Mouse (Mus musculus): ENCODE results near the gene Ebf4. TPM values are rescaled to one million over a fixed set of nuclear protein-coding genes. Genes with fewer than 3 reads are reported as not detected.

Gene Ebf4
- total and polyA plus RNA-seq, 2 experiments from 2014 or later: 6.7 to 17.2 TPM

DNA sequence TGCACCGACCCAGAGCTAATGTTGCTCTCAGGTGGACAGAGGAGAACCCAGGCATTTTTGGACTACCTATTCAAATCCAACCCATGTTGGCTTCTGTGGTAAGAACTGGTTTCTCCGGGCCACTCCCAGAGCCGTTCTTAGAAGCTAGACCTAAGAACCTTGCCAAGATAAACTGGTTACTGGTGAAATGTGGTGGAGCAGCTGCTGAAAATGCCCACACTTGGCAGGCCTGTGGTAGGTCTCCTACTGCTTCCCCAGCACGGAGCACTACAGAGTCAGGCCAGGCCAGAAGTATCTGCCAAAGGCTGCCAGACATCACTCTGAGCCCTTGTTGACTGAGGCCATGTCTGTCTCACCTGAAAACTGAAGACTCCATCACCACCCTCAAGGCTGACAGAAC lies 80.0 kb downstream of the Ebf4 start:
- no peak overlapping the region for H3K4me2 ChIP-seq (ENCODE audit: low read depth, low read length, poor library complexity, severe bottlenecking)
- no peaks in the 10 kb centered on the region for H3K4me1 ChIP-seq (ENCODE audit: insufficient read depth, low read length)
- H3K4me3 ChIP-seq (ENCODE audit: low read depth, low read length): no peak overlapping the region
- no peaks in the 10 kb centered on the region for H3K27me3 ChIP-seq (ENCODE audit: insufficient read depth, low read length)
- H3K36me3 ChIP-seq (ENCODE audit: insufficient read depth, low read length): no peaks in the 10 kb centered on the region
- ATAC-seq (ENCODE audit: low FRiP score) (no peak), DNase-seq (ENCODE audit: low spot score) (no peak)
- 78% methylated on average over 4 of the region's 4 CpGs for WGBS
- TF ChIP-seq CTCF (IDR thresholded peaks at IDR 0.05): no peak
- H3K9ac ChIP-seq (replicated peaks; ENCODE audit: low read length, poor library complexity, severe bottlenecking): no peak overlapping the region
- H3K27ac ChIP-seq (ENCODE audit: low read depth, low read length): no peak overlapping the region
- H3K9me3 ChIP-seq (ENCODE audit: low read length): no peaks in the 10 kb centered on the region

DNA sequence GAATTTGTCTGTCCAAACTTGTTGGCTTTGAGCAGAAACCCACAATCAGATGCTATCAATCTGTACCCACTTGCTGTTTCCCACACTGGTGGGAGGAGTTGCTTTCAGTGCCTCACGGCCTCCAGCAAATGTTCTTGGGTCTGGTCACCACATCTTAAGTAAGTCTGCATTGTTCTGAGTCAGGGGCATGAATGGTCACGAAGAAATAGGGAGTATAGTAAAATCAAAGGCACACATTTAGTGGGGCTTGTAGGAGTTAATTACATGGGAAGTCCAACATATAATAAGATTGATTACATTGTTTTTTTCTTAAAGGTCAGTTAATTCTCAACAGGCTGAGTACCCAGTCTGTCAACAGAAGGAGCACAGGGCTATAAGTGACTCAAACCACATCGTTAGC lies 88.2 kb downstream of the Ebf4 start:
- H3K4me2 ChIP-seq (ENCODE audit: low read depth, low read length, poor library complexity, severe bottlenecking): no peak overlapping the region
- no peak for ATAC-seq (ENCODE audit: low FRiP score)
- H3K27me3 ChIP-seq (ENCODE audit: insufficient read depth, low read length): no peaks in the 10 kb centered on the region
- H3K36me3 ChIP-seq (ENCODE audit: insufficient read depth, low read length): no peaks in the 10 kb centered on the region
- no peaks in the 10 kb centered on the region for H3K9me3 ChIP-seq (ENCODE audit: low read length)
- DNase-seq (ENCODE audit: low spot score): no peak
- 51% methylated on average over 3 of the region's 3 CpGs for WGBS
- no peak overlapping the region for H3K4me3 ChIP-seq (ENCODE audit: low read depth, low read length)
- no peaks in the 10 kb centered on the region for H3K4me1 ChIP-seq (ENCODE audit: insufficient read depth, low read length)
- H3K27ac ChIP-seq (ENCODE audit: low read depth, low read length): no peak overlapping the region
- TF ChIP-seq CTCF (IDR thresholded peaks at IDR 0.05): no peak
- no peak overlapping the region for H3K9ac ChIP-seq (replicated peaks; ENCODE audit: low read length, poor library complexity, severe bottlenecking)

GRCm38 (mm10) chr2:130383895-130384294 lies 88.9 kb downstream of the Ebf4 start:
- no peak for ATAC-seq (ENCODE audit: low FRiP score)
- H3K9me3 ChIP-seq (ENCODE audit: low read length): no peaks in the 10 kb centered on the region
- no peaks in the 10 kb centered on the region for H3K27me3 ChIP-seq (ENCODE audit: insufficient read depth, low read length)
- H3K4me2 ChIP-seq (ENCODE audit: low read depth, low read length, poor library complexity, severe bottlenecking): no peak overlapping the region
- WGBS: 51% methylated on average over 6 of the region's 6 CpGs
- DNase-seq (ENCODE audit: low spot score): peak; percentile 5
- H3K27ac ChIP-seq (ENCODE audit: low read depth, low read length): no peak overlapping the region
- TF ChIP-seq CTCF (IDR thresholded peaks at IDR 0.05): no peak
- no peaks in the 10 kb centered on the region for H3K36me3 ChIP-seq (ENCODE audit: insufficient read depth, low read length)
- no peak overlapping the region for H3K9ac ChIP-seq (replicated peaks; ENCODE audit: low read length, poor library complexity, severe bottlenecking)
- no peak overlapping the region for H3K4me3 ChIP-seq (ENCODE audit: low read depth, low read length)
- no peaks in the 10 kb centered on the region for H3K4me1 ChIP-seq (ENCODE audit: insufficient read depth, low read length)

GRCm38 (mm10) chr2:130386212-130386611 lies 91.2 kb downstream of the Ebf4 start:
- Histone ChIP-seq H3K4me3 (ENCODE audit: low read depth, low read length) (no peak overlapping the region), H3K36me3 (ENCODE audit: insufficient read depth, low read length) (no peaks in the 10 kb centered on the region), H3K9me3 (ENCODE audit: low read length) (no peaks in the 10 kb centered on the region), H3K27ac (ENCODE audit: low read depth, low read length) (no peak overlapping the region), H3K4me2 (ENCODE audit: low read depth, low read length, poor library complexity, severe bottlenecking) (no peak overlapping the region), H3K27me3 (ENCODE audit: insufficient read depth, low read length) (no peaks in the 10 kb centered on the region), H3K4me1 (ENCODE audit: insufficient read depth, low read length) (no peaks in the 10 kb centered on the region), H3K9ac (replicated peaks; ENCODE audit: low read length, poor library complexity, severe bottlenecking) (no peak overlapping the region)
- no peak for TF ChIP-seq CTCF (IDR thresholded peaks at IDR 0.05)
- WGBS: 61% methylated on average over 1 of the region's 1 CpGs
- DNase-seq (ENCODE audit: low spot score) (no peak), ATAC-seq (ENCODE audit: low FRiP score) (no peak)

- Histone ChIP-seq H3K9me3 (ENCODE audit: low read length) (no peaks in the 10 kb centered on the region), H3K27me3 (ENCODE audit: insufficient read depth, low read length) (no peaks in the 10 kb centered on the region), H3K27ac (ENCODE audit: low read depth, low read length) (no peak overlapping the region), H3K4me3 (ENCODE audit: low read depth, low read length) (no peak overlapping the region), H3K4me2 (ENCODE audit: low read depth, low read length, poor library complexity, severe bottlenecking) (no peak overlapping the region), H3K36me3 (ENCODE audit: insufficient read depth, low read length) (peaks cover 12% of the 10 kb centered on the region; the same call in 1 of the 2 replicates), H3K4me1 (ENCODE audit: insufficient read depth, low read length) (no peaks in the 10 kb centered on the region), H3K9ac (replicated peaks; ENCODE audit: low read length, poor library complexity, severe bottlenecking) (no peak overlapping the region)
- DNase-seq (ENCODE audit: low spot score): peak; percentile 5
- ATAC-seq (ENCODE audit: low FRiP score): no peak
- peak; percentile 54 for TF ChIP-seq CTCF (IDR thresholded peaks at IDR 0.05)
- WGBS: 87% methylated on average over 2 of the region's 2 CpGs
These were observed 93.8 kb downstream of the Ebf4 start for GRCm38 (mm10) chr2:130388796-130389195.

DNA sequence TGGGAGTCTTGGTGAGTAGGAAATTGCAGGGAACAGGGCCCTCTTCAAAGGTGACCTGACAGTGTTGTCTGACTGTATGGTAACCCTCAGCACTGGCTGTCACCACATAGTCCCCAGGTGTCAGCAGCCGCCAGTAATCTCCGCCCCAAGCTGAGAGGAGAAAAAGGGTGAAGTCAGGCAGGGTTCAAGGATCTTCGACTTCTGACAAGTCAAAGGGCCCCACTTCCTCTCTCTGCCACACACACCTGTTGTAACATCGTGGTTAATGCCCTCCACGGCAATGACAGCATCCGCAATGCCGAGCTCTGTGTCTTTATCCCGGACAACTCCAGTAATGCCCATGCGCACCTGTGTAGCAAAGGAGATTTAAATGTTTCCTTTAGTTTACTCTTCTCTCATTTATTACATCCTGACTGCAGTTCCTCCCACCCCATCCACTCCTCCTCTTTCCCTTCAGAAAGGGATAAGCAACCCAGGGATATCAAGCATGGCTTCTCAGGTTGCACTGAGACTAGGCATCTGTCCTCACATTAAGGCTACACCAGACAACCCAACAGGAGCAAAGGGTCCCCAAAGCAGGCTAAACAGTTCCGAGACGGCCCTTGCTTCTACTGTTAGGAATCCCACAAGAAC lies 96.1 kb downstream of the Ebf4 start:
- no peak for DNase-seq (ENCODE audit: low spot score)
- Histone ChIP-seq H3K9ac (replicated peaks; ENCODE audit: low read length, poor library complexity, severe bottlenecking) (no peak overlapping the region), H3K4me2 (ENCODE audit: low read depth, low read length, poor library complexity, severe bottlenecking) (no peak overlapping the region), H3K27me3 (ENCODE audit: insufficient read depth, low read length) (no peaks in the 10 kb centered on the region; the same call in 1 of the 2 replicates), H3K9me3 (ENCODE audit: low read length) (no peaks in the 10 kb centered on the region), H3K36me3 (ENCODE audit: insufficient read depth, low read length) (peaks cover 12% of the 10 kb centered on the region; the same call in 1 of the 2 replicates), H3K27ac (ENCODE audit: low read depth, low read length) (no peak overlapping the region), H3K4me1 (ENCODE audit: insufficient read depth, low read length) (no peaks in the 10 kb centered on the region), H3K4me3 (ENCODE audit: low read depth, low read length) (no peak overlapping the region)
- 90% methylated on average over 11 of the region's 11 CpGs for WGBS
- ATAC-seq (ENCODE audit: low FRiP score): no peak
- TF ChIP-seq CTCF (IDR thresholded peaks at IDR 0.05): no peak
